Mouse (Mus musculus) lung, postnatal 0 days (tissue): Measurements from ENCODE around the gene Med16. TPM values are rescaled to one million over a fixed set of nuclear protein-coding genes. Genes with fewer than 3 reads are reported as not detected.

Source experiments
- ATAC-seq: fragments of 200-750 bp; cut with Nextera tagmentation; 2 replicates; pipeline ENCODE4 v1.8.0; 2017; ENCODE audit warnings: moderate library complexity
- DNase-seq: peaks from one replicate; pipeline ENCODE4 v3.0.0-alpha.2; 2016; ENCODE audit warnings: low spot score
- H3K27ac ChIP-seq: fragments of 300-500 bp; sonication (generic); 2 replicates; pipeline ENCODE4 v1.5.1; 2014; ENCODE audit warnings: antibody characterized with exemption, mild to moderate bottlenecking, low read length, mixed read lengths
- H3K27me3 ChIP-seq: fragments of 300-500 bp; sonication (generic); replicated peaks from 2 replicates; pipeline ENCODE4 v1.6.1; 2014; ENCODE audit warnings: low read length, mixed read lengths; ENCODE audit not compliant: insufficient read depth
- H3K36me3 ChIP-seq: fragments of 300-500 bp; sonication (generic); 2 replicates; pipeline ENCODE4 v1.6.1; 2014; ENCODE audit warnings: low read length, mixed read lengths; ENCODE audit not compliant: insufficient read depth
- H3K4me1 ChIP-seq: fragments of 300-500 bp; sonication (generic); 2 replicates; pipeline ENCODE4 v1.6.1; 2014; ENCODE audit warnings: antibody characterized with exemption, low read depth, low read length, mixed read lengths; ENCODE audit not compliant: insufficient read depth
- H3K4me2 ChIP-seq: fragments of 300-500 bp; sonication (generic); replicated peaks from 2 replicates; pipeline ENCODE4 v1.6.1; 2014; ENCODE audit warnings: low read depth, mild to moderate bottlenecking, low read length, moderate library complexity, mixed read lengths
- H3K4me3 ChIP-seq: fragments of 300-500 bp; sonication (generic); 2 replicates; pipeline ENCODE4 v1.5.1; 2014; ENCODE audit warnings: low read depth, low read length
- H3K9ac ChIP-seq: fragments of 300-500 bp; sonication (generic); replicated peaks from 2 replicates; pipeline ENCODE4 v1.6.1; 2014; ENCODE audit warnings: low read depth, mild to moderate bottlenecking
- H3K9me3 ChIP-seq: fragments of 300-500 bp; sonication (generic); 2 replicates; pipeline ENCODE4 v1.6.1; 2016; ENCODE audit warnings: low read length, mixed read lengths
- CTCF ChIP-seq: IDR thresholded peaks from 2 replicates; pipeline ENCODE4 v1.5.1; 2016; ENCODE audit warnings: antibody characterized with exemption, mild to moderate bottlenecking
- EP300 ChIP-seq: IDR thresholded peaks from 2 replicates; pipeline ENCODE4 v1.6.1; 2016; ENCODE audit warnings: antibody characterized with exemption, mild to moderate bottlenecking, control low read depth
- WGBS: fragments of 180-500 bp; shearing (Covaris S2); extraction: QIAGEN DNeasy Blood & Tissue Kit; methylation state at CpG from one replicate; pipeline ENCODE4 v1.1.7; 2014; 5-methylcytosine and 5-hydroxymethylcytosine counted together
- polyA plus RNA-seq: library from polyadenylated mRNA; unstranded; fragments of >200 nt; fragmentation: Nextera tagmentation; extraction: Ambion mirVana; gene quantifications from 2 replicates; pipeline ENCODE4 v1.2.1, GENCODE M21; 2015

The Med16 gene
- polyA plus RNA-seq, 1 experiment from 2014 or later = 32.8 TPM

DNA sequence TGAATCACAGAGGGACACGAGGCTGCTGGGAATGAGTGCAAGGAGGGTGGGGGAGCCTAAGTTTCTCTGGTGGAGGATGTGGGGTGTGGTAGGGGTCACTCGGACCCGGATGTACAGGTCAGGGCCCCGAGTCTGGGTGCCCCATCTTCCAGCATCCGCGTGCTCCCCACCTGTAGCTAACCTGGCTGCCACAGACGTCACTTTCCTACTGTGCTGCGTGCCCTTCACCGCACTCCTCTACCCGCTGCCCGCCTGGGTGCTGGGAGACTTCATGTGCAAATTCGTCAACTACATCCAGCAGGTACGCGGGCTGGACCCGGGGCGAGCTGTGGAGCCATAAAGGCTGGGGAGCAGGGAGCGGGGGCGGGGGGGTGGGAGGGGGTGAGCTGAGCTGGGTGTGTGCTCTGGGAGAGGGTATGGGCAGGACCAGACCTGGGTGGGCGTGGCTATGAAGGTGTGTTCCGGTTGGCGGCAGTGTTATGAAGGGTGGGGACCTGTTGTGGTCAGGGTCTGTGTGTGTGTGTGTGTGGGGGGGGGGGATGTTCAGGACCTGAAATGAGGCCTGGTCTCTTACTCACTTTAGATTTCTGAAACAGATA lies 10.6 kb upstream of the Med16 start:
- Histone ChIP-seq H3K4me2 (peak overlapping the region; percentile 50), H3K4me1 (peaks cover 21% of the 10 kb centered on the region; the same call in 1 of the 2 replicates), H3K9me3 (no peaks in the 10 kb centered on the region), H3K27me3 (peaks cover 35% of the 10 kb centered on the region), H3K9ac (no peak overlapping the region), H3K27ac (no peak overlapping the region), H3K4me3 (peak overlapping the region; percentile 10; the same call in 1 of the 2 replicates), H3K36me3 (no peaks in the 10 kb centered on the region)
- DNase-seq (peak; percentile 46), ATAC-seq (no peak)
- WGBS = 9% methylated on average over 20 of the region's 21 CpGs
- TF ChIP-seq EP300 (no peak), CTCF (no peak)

DNA sequence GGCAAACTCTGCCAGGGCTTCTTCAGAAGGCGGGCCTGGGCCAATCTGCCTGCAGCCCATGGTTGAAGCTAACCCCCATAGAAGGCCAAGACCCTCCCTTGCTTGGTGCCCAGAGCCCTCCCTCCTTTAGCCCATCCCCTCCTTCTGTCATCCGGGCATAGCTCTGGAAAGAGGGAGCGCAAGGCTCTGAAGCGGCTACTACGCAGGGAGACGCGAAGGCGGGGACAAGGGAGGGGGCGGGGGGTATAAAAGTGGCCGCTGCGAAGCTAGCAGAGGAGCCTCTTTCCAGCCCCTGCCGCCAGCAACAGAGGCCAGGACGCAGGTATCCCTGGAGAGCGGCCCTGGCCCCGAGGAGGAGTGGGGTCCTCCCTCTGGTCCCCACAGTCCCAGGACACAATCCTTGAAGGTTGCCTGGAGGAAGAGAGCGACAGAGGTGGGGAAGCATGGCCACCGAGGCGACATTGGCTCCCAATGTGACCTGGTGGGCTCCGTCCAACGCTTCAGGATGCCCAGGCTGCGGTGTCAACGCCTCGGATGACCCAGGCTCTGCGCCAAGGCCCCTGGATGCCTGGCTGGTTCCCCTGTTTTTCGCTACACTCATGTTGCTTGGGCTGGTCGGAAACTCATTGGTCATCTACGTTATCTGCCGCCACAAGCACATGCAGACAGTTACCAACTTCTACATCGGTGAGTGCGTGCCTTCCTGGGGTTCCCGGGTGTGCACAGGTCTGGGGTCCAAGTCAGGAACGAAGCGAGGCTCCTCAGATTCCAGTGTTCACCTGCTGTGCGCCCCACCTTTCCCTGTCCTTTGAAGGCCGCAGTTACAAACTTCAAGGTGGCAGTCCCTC lies 9.7 kb upstream of the Med16 start:
- Histone ChIP-seq H3K27ac (no peak overlapping the region), H3K36me3 (no peaks in the 10 kb centered on the region), H3K9me3 (no peaks in the 10 kb centered on the region), H3K4me1 (peaks cover 21% of the 10 kb centered on the region; the same call in 1 of the 2 replicates), H3K4me2 (peak overlapping the region; percentile 50), H3K9ac (0 out of 2 replicates have a peak overlapping the region, but pooled peaks have one; percentile 3), H3K4me3 (peak overlapping the region; percentile 23; the same call in 1 of the 2 replicates), H3K27me3 (peaks cover 35% of the 10 kb centered on the region)
- TF ChIP-seq EP300 (no peak), CTCF (no peak)
- DNase-seq = peak; percentile 51
- 11% methylated on average over 34 of the region's 35 CpGs for WGBS
- no peak for ATAC-seq

DNA sequence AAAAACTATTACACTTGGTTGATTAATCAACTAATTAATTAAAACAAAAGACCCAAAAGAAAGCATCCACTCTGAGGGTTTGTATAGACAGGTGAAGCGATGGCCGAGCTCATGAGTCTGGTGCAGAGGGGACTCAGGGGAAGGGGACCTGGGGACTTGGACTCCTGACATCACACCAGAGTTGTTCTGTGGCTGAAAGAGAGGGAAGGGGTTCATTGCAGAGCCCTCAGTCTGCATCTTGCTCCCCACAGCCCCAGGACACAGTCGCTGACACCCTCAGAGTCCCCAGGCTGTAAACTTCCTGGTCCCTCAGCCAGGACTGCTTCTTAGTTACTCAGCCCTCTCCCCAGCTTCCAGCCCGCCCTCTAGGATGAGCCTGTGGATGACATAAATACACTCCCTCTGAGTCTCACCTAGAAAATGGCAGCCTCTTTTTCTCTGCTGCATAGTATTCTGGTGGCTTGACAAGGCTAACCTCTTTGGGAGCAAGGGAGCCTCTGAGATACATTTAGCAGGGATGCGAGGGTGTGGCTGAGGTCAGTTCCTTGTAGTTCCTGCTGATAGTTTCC lies 8.9 kb upstream of the Med16 start:
- Histone ChIP-seq H3K27ac (no peak overlapping the region), H3K27me3 (peaks cover 34% of the 10 kb centered on the region), H3K4me2 (peak overlapping the region; percentile 88), H3K4me3 (no peak overlapping the region), H3K9me3 (no peaks in the 10 kb centered on the region), H3K9ac (no peak overlapping the region), H3K36me3 (no peaks in the 10 kb centered on the region), H3K4me1 (peaks cover 21% of the 10 kb centered on the region; the same call in 1 of the 2 replicates)
- ATAC-seq = no peak
- WGBS = 67% methylated on average over 5 of the region's 5 CpGs
- TF ChIP-seq EP300 (no peak), CTCF (no peak)
- DNase-seq = no peak

DNA sequence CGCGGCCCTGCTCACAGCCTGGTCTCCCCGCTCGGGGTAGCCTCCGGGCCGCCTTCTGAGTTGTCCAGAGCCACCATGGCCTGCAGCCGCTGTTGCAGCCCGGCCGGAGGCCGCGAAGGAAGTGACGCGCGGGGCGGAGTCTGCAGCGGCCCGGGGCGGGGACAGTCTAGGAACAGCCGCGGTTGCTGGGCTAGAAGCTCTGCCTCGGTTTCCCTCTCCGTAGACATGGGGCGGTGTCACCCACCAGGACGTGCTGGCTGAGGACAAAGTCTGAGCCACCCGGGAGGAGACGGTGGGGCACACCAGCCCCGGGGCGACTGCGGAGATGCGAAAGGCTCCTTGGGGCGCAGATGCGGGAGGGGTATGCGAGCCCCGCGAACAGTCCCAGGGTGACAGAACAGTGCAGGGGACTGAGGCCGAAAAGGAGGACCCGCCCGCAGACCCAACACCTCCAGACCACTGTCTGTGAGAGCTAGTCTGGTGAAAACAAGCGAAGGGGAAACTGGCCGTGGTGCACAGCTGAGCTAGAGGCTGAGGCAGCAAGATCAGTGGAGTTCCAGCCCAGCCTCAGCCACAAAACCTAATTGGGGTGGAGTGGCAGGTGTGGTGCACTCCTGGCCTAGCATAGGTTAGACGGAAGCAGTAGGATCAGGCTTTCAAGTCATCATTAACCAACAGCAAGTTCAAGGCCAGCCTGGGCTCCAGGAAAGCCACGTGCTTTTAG lies 8.2 kb upstream of the Med16 start, which contains the start of gene Kiss1r:
Gene Kiss1r, plus strand, starts transcription at position 164 of the 724 bp plus-strand sequence.
- ATAC-seq = peak; percentile 87
- peaks cover 21% of the 10 kb centered on the region; the same call in 1 of the 2 replicates for H3K4me1 ChIP-seq
- TF ChIP-seq EP300 = no peak
- TF ChIP-seq CTCF = no peak
- 0 out of 2 replicates have a peak, but pooled peaks cover 3% of the 10 kb centered on the region for H3K36me3 ChIP-seq
- peak within 1 kb of the TSS; percentile 92 for H3K9ac ChIP-seq
- H3K27ac ChIP-seq = peak within 1 kb of the TSS; percentile 82
- H3K27me3 ChIP-seq = peaks cover 27% of the 10 kb centered on the region
- peak within 1 kb of the TSS; percentile 88 for H3K4me2 ChIP-seq
- no peaks in the 10 kb centered on the region for H3K9me3 ChIP-seq
- peak; percentile 89 for DNase-seq
- WGBS = 2% methylated on average over 42 of the region's 42 CpGs
- peak within 1 kb of the TSS; percentile 76 for H3K4me3 ChIP-seq

DNA sequence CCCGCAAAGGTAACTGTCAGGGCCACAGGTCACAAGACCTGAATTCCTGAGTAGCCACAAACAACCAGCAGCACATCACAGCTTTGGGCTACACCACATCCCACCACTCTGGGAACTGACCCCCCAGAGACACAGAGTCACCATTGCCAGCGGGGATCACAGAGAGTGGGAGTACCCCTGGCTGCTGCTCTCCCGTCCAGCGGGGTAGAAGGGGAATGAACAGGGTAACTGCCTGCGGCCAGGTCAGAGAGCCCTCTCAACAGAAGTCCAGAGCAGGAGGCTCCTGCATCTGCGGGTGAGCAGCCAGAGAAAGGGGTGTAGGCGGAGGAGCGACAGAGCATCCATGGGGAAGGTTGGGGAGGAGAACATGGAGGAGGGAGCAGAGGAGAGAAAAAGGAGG lies 7.4 kb upstream of the Med16 start:
- peaks cover 18% of the 10 kb centered on the region for H3K27me3 ChIP-seq
- no peaks in the 10 kb centered on the region for H3K9me3 ChIP-seq
- 6% methylated on average over 8 of the region's 8 CpGs for WGBS
- DNase-seq = no peak
- peak overlapping the region; percentile 82 for H3K27ac ChIP-seq
- peak overlapping the region; percentile 76 for H3K4me3 ChIP-seq
- TF ChIP-seq CTCF (no peak), EP300 (no peak)
- ATAC-seq = no peak
- H3K9ac ChIP-seq = peak overlapping the region; percentile 92
- H3K4me1 ChIP-seq = peaks cover 14% of the 10 kb centered on the region; the same call in 1 of the 2 replicates
- peak overlapping the region; percentile 88 for H3K4me2 ChIP-seq
- 0 out of 2 replicates have a peak, but pooled peaks cover 10% of the 10 kb centered on the region for H3K36me3 ChIP-seq
